Mouse (Mus musculus) spleen, adult 12 weeks (tissue): ENCODE results near the gene Ush1g.

Experiments
- DNase-seq: peaks from one replicate; pipeline ENCODE4 v3.0.0; 2022; ENCODE audit warnings: low spot score

Gene Ush1g

DNA sequence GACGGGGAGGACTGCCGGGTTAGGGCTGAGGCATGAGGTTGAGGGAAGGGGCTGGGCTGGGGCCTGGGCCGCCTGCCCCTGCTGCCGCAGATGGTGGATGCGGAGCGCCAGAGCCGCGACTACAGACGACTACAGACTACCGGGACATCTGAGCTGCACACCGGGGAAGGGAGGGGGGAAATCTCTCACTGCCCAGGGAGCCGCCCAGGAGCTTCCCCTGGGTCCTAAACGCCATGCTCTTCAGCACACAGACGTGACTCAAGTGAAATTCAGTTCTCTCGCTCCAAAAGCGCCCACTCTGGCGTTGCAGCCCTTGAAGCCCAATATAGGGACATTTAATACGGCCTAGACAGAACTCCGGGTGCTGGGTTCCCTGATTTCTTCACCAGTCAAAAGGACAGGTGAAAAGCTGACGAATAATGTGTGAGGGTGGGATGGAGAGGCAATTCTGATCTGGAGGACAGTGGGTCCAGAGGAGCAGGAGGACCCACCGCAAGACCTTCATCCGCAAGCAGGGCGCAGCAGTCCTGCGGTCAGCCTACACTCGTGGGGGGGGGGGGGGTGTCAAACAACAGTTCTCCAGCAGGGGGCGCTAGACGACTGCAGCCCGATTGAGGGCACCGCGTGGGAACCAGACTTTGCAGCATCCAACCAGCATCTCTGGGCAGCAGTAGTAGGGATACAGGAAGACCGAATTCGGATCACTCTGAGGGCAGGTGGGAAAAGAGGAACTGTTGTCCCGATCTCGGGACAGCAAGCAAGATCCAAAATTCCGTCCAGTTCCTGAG is at the start of gene Ush1g:
Ush1g (minus strand) TSS at position 136 of the 788 bp plus-strand sequence.
- no peak for DNase-seq

DNA sequence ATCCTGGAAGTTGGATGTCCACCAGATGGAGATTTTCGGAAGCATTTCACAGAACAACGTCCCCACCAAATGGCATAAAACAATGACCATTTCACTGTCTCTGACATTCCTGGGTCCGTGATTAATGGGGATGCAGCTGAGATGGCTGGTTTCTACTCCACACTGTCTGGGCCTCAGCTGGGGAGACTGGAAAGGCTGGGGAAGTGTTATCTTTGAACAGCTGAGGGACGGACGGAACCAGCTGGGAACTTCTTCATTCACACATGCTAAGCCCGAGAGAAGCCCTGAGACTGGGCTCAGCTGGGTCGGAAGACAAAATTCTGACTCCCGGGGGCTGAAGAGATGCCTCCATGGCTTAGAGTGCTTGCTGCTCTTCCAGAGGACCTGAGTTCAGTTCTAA is 49.5 kb upstream of the Ush1g start:
- no peak for DNase-seq

DNA sequence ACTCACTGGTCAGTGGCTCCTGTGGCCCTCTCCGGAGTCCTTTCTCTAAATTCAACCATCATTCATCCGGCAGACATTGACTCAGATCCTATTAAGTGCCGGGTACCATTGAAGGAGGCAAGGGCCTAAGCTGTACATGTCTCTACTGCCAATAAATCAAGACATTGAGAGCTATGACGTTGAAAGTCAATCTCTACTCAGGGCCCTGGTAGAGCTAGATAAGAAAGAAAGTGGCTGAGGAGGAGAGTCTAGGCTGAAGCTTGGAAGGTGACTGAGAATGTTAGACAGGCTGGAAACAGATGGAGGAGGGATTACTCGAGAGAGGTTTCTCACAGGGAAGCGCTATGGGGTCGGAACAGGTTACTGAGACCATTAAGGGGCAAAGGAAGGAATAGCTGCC is 48.5 kb upstream of the Ush1g start:
- DNase-seq: no peak

DNA sequence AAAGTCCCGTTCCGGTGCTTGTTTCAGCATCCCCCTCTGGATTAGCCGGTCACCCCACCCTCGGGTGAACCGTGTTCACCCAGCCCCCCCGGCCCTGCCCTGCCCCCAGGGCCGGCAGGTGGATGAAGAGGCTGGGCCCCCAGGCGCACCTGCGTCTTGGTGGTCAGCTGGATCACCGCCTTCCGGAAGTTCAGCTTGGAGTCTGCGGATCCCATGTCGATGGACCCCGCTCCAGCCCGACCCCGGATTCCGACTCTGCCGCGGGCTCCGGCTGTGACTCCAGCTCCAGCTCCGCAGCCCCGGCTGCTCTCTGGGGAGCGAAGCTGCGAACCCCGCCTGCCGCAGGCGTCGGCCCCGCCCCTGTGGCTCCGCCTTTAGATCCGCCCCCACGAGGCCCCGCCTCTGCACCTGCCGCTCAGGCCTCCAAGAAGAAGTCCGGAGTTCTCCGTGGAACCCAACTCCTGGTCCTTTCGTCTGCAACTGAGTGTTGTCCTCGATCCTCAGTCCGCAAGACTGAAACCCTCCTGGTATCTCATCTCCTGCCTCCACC is 45.6 kb upstream of the Ush1g start, which contains the start of gene Hid1:
Hid1 (minus strand) TSS at position 362 of the 550 bp plus-strand sequence.
- DNase-seq: peak; percentile 66

DNA sequence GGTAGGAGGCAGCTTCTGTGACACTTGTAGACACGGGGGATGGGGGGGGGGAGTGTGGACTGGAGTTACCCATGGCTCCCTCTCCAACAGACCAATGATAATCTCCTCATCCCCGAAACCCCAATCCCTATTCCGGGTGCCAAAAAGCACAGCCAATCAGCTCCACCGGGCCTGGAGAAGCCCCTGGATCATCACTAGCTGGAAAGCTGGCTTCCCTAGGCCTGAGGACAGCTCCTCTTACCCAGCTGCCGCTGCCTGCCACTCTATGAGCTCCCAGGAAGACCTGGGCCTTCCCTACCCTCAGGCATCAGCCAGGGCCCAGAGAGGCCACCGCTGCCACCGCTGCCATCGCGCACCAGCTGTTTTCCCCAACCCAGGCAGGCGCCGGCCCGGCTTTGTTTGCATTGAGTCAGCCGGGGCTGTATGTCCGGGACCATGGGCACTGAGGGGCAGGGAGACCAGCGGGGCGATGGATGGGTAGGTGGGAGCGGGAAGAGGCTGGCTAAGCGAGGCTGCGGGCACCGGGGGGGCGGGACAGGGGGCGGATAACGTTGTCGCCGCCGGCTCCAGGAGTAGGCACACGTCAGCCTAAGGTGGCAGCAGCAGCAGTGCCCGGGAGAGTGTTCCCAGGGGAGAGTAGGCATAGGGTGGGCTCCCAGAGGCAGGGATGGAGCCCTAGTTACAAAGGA is 45.0 kb upstream of the Ush1g start:
- no peak for DNase-seq

DNA sequence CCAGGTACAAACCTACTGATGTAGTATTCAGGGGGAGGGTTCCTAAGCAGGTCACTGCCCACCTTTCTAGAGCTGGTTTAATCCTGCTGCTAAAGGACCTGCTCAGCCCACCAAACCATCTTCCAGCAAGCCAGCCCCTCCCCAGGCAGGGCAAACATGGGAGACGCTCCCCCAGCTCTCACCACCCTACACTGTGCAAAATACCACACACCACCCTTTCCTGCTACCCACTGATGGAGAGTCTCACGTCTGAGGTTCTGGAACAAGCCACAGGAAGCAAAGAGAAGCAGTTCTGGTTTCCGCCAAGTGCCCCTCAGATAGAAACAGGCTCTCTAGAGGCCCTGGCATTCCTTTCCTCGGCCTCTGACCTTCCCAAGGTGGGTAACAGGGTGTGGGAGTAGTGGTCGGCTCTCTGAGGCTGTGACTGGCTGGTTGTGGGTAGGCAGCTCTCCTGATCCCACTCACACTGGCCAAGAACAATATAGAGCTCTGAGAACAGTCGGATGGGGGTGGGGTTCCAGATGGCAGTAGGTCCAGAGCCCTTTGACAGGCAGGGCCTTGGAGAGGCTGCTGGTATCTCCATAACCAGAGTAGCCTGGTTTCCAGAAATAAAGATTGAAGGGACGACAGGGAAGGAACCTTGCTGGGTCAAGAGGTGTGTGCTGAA is 44.3 kb upstream of the Ush1g start:
- DNase-seq: no peak

DNA sequence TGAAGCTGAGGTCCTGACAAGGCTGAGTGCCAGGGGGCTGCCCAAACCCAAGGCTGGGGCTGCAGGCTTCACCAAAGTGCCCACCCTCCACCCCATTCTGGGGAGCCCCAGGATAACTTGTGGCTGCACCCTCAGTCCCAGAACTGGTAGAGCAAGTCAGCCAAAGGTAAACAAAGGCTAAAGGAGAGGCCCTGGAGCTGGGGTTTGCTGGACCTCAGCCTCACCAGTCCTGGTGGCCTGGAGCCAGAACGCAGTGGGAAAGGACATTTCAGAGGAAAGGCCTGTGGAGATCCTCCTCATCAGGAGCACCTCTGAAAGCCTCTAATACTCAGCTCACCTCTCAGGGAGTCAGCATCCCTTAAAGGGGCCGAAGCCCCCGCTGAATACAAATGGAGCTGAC is 42.3 kb upstream of the Ush1g start:
- DNase-seq: no peak

DNA sequence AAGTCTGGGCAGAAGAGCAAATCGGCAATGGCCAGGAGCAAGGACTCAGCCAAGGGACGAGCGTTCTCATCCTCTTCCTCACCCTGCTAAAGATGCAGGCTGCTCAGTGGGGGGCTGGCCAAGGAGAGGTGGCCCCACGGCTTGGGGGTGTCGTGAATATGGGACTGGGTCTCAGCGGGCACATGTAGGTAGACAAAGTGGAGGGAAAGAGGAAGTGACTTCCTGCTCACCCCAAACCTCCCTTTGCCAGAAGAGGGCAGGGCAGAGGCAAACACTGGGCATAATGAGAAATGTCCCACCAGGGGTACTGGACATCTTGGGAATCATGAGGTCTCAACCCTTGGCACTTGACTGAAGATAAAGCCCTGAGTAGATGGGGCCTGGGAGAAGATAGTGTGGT is 37.9 kb upstream of the Ush1g start:
- no peak for DNase-seq

DNA sequence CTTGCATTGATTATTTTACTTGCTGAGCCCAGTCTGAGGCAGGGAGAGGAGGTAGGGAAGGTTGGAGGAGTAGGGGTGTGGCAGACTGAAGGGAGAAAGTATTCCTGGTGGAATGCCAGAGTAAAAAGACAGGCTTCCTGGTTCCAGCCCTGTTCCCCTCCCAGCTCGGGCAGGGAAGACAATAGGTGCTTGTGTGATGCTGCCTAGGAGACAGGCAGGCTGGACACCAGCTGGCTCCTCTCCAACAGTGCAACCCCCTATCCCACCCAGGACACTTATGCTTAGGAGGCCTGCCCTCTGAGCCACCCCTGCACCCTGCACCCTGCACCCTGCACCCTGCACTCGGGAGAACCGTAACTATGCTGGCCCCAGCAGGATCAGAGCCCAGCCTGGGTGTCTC is 37.5 kb upstream of the Ush1g start:
- no peak for DNase-seq

DNA sequence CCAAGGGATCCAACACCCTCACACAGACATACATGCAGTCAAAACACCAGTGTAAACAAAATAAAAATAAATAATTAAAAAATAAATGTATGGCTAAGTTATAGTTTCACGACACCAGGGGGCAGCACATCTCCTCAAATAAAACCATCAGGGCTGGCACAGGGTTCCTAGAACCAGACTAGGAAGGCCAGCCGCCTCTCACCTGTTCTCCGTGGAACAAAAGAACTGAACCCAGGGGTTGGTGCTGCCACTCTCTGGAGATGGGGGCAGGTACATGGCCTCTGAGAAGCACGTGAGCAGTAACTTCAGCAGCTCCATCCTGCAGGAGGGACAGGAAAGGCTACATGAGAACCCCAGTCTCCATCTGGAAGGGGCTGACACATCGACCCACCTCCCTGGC is 36.6 kb upstream of the Ush1g start:
- peak; percentile 43 for DNase-seq

DNA sequence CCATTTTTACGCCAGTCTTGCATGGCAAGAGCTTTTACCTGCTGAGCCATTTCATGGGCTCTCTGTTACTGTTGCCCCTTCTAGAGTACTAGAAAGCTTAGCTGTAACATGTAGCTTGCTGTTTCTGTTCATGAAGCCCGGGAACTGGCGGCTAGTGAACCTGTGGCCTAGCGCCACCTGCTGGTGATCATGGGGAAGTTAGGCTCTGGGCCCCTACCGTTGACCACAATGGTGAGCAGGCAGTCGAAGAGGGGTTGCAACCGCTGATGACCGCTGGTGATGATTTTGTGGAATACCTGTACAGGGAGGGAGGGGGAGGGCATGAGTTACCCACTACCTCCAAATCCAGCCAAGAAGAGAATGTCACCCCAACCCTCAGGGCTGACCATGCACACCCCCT is 32.3 kb upstream of the Ush1g start:
- peak; percentile 48 for DNase-seq

DNA sequence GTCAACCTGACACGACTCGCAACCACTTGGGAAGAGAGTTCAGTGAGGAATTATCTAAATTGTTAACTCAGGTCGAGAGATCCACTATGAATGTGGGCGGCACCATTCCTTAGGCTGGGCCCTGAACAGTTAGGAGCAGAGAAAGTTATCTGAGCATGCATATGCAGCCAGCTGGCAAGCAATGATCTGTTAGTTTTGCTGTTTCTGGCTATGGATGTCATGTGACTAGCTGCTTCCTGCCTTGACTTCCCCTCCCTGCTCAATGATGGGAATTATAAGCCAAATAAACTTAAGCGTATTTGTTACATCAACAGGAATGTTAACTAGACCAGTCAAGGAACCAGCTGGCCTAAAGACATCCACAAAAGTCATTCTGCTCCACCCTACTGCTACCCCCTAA is 31.5 kb upstream of the Ush1g start:
- DNase-seq: no peak

DNA sequence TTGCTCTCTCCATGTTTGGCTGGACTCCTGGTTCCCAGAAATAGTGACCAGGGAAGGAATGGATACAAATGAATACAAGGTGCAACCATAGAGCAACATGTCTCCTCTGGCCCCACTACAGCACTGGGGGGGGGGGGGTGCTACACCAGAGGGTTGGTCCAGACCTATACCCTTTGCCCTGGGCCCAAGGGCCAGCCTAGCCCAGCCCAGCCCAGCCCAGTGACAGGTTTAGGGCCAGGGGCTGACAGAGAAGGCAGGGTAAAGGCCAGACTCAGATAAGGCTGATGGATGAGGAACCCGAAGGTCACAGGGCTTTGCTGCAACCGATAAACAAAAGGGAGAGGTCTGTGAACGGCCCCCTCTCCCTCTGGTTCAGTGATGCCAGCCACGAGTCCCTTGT is 28.1 kb upstream of the Ush1g start:
- no peak for DNase-seq

DNA sequence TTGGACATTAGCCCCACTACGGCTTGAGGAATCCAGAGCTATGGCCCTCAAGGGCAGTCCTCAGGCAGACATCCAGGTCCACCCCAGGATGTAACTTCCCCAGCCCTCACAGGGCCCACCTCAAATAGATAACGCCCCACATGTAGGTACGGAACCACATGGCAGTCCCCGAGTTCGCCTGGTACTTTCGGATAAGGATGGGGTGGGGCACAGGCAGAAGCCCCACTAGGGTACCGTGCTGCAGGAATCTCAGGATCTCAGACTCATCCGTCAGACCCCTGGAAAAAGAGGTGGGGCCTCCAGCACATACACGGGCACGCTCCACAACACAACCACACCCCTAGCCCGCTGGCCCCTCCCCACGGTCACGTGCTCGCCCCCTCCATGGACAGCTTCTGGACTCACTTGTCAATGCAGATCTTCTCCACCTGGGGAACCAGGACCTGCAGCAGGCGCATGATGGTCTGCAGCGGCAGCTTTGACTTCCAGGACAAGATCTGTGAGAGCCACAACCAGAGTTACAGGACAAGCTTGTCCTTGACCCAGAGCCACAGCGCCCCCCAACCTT is 26.9 kb upstream of the Ush1g start:
- no peak for DNase-seq

DNA sequence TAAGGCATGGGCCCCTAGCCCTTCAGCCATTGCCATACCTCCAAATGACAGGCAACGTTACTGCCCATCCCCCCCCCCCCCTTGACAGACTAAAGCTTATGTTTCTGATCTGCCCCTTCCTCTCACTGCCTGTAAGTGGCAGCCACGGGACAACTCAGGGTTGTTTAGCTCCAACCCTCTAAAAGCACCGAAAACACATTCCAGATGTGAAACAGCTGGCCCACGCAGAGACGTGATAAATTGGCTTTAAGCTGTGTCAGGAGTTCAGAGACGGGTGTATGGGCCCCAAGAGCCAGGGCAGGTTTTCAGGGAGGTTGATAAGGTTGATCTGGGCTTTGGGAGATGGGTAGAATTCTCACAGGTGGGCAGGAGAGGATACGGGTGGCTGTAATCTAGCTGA is 23.7 kb upstream of the Ush1g start:
- DNase-seq: no peak

DNA sequence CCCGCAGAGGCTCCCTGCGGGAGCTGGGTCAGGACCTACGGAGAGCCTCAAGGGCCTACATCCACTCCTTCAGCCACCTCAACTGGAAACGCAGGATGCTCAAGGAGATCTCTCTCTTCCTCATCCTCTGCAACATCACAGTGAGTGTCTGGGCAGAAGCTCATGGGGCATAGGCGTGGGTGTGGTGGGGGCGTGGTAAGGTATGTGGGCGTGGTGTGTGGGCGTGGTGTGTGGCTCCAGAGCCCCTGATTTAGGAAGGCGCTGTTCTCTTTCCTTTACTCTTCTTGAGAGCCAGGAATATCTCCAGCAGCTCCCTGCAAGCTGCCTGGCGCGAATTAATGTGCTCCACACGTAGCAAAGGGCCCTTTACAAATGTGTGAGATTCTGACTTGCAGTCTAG is 23.1 kb upstream of the Ush1g start:
- no peak for DNase-seq

DNA sequence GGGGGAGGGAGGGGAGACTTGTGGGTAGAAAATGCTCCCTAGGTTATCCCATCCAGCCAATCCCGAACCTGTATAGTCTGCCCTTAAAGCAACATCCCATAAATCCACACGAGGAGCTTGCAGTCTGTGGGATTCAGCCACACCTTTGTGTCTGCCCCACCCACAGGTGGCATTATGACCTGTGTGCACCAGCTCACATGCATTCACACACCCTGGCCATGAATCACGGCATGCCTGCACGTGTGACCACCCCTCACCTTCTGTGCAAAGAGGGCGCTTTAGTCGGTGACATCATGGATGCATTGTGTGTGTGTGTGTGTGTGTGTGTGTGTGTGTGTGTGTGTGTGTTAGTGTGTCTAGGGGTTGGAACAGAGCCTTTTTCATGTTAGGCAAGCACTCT is 20.0 kb upstream of the Ush1g start:
- DNase-seq: no peak

DNA sequence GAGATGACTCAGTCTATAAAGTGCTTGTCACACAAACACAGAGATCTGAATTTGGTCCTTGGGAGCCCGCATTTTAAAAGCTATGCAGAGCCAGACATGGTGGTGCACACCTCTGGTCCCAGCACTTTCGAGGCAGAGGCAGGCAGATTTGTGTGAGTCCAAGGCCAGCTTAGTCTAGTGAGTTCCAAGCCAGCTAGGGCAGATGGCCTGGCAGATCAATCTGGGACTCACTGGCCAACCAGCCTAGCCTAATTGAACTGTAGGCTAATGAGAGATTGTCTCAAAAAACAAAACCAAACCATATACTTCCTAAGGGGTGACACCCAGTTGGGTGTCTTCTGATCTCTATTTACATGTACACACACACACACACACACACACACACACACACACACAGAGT is 19.4 kb upstream of the Ush1g start:
- DNase-seq: no peak

DNA sequence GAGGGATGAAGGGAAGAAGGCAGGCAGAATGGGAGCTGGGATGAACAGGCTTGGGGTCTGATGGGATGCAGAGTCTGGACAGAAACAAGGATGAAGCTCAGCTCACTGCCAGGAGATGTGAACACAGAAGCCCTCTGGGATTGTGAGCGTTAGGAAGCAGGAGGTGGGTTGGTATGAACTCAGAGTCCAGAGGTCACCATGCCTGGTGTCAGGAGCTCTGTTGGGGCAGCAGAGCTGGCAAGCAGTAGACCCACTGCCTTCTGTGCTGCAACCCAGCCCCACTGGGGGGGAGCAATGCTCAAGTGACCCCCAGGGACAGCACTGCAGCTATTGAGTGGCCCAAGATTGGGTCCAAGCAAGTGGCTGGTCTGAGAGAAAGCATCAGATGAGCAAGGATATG is 16.0 kb upstream of the Ush1g start:
- no peak for DNase-seq

DNA sequence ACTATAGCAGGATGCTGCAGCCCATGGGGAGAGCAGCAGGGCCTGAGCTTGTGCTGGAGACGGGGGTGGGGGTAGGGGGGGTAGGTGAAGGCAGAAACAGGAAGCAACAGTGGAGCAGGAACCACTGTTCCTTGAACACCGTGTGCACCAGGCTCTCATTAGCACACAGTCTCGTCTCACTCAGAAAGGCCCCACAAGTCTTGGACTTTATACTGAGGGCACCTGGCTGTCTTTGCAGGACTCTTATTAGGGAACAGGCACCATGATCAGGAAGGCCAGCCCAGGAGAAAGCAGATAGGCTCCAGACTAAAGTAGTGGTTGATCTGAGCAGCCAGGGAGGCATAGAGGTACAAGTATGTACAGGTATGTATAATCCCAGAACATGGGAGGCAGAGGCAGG is 15.5 kb upstream of the Ush1g start:
- no peak for DNase-seq

DNA sequence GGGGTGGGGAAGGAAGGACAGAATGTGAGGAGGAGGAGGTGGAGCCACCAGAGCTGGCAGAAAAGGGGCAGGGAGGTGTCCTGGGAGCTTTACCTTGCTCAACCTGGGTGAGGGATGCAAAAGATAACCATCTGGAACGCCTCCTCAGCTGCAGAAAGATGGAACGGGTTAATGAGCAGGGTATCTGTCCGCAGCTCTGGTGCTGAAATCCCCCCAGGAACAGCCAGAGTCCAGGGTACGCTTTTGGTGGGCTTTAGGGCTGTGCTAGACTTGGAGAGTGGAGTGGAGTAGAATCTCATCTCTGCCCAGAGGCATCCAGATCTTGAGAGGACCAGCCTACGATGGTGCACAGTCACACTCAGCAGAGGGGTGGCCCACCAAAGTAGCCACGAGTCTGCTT is 14.3 kb upstream of the Ush1g start:
- DNase-seq: no peak

DNA sequence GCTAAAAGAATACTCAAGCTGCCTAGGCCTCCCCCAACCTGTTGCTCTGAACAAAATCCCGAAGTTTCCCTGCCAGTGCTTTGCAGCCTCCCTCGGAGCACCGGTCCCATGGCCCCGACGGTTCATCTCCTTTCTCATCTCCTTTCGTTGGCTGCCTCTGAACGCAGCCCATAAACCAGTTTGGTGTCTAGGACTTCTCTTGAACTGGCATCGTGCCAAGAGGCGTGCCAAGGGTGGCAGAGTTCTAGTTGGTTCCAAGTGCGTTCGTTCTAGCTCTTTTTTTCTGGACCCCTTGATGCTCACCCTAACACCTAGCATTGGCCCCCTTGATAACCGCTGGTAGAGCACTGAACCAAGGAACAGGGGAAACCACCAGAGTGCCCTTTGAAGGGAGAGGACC is 13.4 kb upstream of the Ush1g start:
- DNase-seq: no peak

DNA sequence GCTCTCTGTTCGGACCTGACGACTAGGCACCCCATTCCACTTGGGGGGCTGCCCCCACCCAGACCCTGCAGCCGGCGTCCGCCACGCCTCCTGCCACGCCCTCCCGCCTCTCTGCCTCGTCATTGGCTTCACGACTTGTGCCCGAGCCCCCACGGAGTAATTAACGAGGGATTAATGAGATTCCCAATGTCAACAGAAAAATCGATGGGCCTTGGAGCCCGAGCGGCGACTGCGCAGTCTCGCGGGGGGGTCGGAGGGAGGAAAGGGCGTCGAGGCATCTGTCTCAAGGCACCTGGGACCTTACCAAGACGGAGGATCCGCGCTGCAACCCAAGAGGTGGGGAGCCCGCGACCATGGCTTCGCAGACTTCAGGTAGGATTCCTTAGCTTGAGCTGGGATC is 12.7 kb upstream of the Ush1g start, which contains the start of gene Otop3:
Otop3 (plus strand) TSS at position 201 of the 400 bp plus-strand sequence.
- DNase-seq: no peak
